Mouse (Mus musculus) B cell, adult 2 months (primary cell): Measurements from ENCODE around the gene Rrp1.

ENCODE experiments used
- DNase-seq, 2 experiments: peaks; one replicate each; pipeline ENCODE4 v3.0.0; 2022

Rrp1 gene

DNA sequence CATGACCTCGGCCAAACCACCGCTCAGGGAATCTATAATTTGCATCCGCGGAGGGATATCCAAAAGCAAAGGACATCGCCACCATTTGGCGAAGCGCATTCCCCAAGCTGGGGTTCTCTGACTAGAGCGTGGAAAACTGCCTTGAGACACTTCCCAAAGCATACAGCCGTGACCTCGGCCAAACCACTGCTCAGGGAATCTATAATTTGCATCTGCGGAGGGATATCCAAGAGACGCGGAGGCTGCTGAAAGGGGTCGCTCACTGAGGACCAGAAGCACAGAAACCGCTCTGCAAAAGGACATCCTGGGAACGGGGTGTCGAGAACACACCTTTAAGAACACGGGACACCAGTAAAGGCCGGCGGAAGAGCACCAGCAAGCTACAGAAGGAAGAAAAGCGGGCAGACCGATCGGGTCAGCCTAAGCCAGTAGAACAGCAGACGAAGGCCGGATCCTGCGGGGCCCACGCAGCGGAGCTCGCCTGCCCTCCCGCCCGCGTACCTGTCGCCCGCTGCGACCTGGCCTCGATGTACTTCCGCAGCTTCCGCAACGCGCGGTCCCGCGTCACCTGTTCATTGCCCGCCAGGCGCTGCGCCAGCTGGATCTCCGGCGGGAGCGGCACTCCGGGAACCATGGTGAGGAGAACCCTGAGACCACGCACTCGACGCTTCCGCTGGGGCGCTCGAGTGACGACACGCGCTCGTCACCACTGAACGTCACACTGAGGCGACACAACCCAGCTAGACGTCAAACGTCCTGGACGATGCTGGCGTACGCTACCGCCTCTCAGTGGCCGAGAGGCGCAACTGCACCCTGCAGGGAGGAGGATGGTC lies at the start of gene Rrp1:
Gene Rrp1, minus strand, starts transcription at position 725 of the 833 bp plus-strand sequence.
- peak; percentile 98 for DNase-seq

- DNase-seq: peak; percentile 52 to 57
Measured at GRCm38 (mm10) chr10:78461767-78462166, 48.9 kb upstream of the Rrp1 start.

GRCm38 (mm10) chr10:78460463-78460862 lies 47.6 kb upstream of the Rrp1 start:
- DNase-seq: no peak

- DNase-seq: no peak
Measured at GRCm38 (mm10) chr10:78458348-78459111, 45.7 kb upstream of the Rrp1 start.

- peak; percentile 61 to 64 for DNase-seq
Measured at GRCm38 (mm10) chr10:78457495-78458347, 44.9 kb upstream of the Rrp1 start.

- DNase-seq: no peak
Measured at GRCm38 (mm10) chr10:78456696-78457095, 43.9 kb upstream of the Rrp1 start.

DNA sequence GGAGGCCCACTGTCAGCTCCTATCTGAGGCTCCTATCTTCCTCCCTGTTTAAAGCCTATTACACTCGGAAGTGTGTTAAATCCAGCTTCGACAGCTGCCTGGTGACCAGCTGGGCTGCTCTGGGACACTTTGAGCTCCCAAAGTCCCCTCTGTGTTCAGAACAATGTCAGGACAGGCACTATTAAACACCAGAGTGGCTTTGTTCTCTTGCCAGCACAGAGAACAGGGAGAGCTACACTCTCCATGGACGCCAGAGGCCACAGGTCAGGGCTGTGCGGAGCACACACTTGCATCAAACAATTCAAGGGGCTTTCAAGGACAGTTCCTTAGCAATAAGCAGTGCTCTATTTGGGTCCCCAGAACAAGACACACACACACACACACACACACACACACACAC lies 39.8 kb upstream of the Rrp1 start:
- no peak for DNase-seq

DNA sequence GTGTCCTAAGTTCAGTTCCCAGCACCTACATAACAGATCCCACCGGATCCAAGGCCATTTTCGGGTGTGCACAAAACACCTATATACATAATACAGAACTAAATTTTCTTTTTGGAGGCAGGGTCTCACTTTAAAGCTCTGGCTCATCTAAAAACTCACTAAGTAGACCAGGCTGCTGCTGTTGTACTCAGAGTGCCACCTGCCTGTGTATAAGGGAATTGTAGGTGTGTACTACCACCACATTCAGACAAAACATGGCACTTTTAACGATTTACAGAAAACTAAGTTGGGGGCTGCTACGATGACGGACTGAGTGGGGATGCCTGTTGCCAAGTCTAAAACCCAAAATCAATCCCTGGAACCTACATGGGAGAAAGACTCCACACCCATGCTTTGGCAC lies 37.9 kb upstream of the Rrp1 start:
- no peak for DNase-seq

- DNase-seq: no peak
Measured at GRCm38 (mm10) chr10:78447396-78447795, 34.6 kb upstream of the Rrp1 start.

- no peak for DNase-seq
Measured at GRCm38 (mm10) chr10:78446195-78446594, 33.4 kb upstream of the Rrp1 start.

GRCm38 (mm10) chr10:78442292-78442691 lies 29.4 kb upstream of the Rrp1 start:
- DNase-seq: no peak

GRCm38 (mm10) chr10:78441606-78442005 lies 28.8 kb upstream of the Rrp1 start:
- no peak for DNase-seq

DNA sequence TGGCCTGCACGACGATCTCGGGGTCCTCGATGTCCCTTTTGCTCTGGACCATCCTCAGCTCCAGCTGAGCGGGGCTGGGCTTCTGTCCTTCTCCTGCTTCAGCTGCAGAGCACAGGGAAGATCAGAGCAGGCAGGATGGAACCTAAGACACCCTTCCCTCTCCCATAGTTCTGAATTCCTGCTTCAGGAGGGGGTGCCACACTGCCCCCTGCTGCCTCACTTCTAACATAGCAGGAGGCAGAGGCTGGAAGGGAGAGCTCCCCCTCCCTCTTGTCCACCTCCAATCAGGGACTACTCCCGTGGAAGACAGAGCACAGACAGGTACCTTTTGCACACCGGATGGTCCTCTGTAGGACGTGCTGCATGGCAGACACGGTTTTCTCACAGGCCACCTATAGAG lies 28.0 kb upstream of the Rrp1 start:
- DNase-seq: peak; percentile 51 to 53

DNA sequence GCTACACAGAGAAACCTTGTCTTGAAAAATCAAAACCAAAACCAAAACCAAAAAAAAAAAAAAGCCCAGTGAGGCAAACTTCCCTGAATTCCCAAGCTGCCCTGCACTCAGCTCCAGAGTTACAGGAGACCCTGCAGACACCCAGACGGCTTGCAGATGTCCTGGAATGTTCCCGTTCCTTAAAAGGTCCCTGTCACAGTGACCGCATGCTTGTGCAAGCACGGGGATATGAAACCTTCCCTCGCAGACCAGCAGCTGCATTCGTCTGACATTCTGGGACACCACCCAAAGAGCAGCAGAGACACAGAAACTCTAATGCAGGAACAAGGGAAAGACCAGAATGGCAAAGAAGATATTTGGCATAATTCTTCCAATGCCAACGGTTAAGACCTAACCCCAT lies 27.1 kb upstream of the Rrp1 start:
- no peak for DNase-seq

DNA sequence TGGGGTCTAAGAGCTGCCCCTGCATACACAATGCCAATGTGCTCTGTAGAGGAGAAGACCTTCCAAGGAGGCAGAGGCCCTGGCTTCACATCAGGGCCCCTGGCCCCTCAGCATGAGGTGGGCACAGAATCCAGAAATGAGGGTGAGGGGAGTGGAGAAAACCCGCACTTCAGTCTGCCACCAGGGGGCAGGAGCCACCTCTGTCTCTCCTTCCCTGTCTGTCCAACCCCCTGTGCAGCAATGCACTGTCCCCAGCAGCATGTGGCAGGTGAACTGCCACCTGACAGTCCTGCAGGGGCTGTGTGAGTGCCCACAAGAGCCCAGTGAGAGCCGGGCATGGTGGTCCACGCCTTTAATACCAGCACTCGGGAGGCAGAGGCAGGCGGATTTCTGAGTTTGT lies 26.7 kb upstream of the Rrp1 start:
- peak; percentile 45 to 49 for DNase-seq

- DNase-seq: peak; percentile 93 to 94
Measured at GRCm38 (mm10) chr10:78438094-78438493, 25.3 kb upstream of the Rrp1 start.

DNA sequence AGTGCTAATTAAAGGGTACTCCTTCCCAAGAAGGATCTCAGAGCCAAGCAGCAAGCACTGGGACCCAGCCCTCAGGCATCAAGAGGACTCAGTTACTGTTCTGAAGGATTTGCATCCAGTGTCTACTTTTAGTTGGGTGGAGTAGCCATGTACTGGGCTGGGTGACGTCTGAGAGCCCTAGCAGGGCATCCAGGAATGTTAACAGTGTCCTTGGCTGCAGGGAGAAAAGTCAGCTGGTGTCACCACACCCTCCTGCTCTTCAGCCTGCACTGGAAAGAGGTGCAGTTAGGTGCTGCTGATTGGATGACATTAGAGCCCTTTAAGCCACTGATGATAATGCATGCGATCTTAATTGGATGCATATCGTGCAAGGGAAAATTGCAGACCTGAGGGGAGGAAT lies 20.0 kb upstream of the Rrp1 start:
- no peak for DNase-seq

DNA sequence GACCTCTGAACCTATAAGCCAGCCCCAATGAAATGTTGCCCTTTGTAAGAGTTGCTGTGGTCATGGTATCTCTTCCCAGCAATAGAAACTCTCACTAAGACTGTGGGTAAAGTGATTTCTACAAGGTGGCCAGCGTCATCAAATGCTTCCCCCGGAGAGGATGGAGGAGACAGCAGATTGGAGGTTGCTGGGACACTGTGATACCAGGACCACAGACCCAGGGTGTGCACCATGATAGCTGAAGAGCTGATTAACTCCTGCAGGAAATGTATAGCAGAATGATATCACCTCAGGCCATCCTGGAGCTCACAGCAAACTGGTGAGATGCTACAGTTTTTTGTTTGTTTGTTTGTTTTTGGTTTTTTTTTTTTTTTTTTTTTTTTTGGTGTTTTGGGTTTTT lies 16.9 kb upstream of the Rrp1 start:
- no peak for DNase-seq

DNA sequence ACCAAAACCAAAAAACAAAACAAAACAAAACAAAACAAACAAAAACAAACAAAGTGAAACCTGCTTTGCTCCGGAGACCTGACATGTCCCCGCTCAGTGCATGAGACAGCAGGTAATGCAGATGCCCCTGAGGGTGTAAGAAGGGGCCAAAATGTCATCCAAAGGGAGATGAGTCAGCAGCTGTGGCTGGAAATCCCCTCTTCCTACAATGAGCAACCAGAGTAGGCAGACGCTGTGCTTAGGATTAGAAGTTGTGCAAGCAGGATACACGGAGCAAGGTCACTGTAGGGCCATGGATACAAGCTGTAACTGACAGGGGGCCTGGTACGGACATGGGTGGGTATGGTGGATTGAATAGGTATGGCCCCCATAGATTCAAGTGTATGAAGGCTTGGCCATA lies 16.3 kb upstream of the Rrp1 start:
- DNase-seq: no peak

DNA sequence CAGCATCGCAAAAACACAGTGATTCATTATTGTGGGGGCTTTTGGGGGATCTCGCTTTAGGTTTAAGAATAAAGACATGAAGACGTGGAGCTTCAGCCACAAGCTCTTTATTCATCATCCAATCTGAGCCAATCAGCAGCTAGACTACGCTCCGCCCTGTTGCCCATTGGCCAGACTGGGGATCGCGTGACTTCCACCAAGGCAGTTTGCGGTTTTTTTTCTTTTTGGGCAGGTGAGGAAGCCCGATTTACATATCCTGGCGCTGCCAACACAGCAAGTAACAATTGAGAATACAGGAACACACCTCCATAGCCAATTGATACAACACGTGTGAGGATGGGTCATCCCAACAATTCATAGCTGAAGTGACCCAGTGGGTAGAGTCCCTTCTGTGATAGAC lies 15.2 kb upstream of the Rrp1 start:
- no peak for DNase-seq

GRCm38 (mm10) chr10:78426117-78426735 lies 13.4 kb upstream of the Rrp1 start:
- peak; percentile 63 to 69 for DNase-seq

- DNase-seq: peak; percentile 91 to 92
Measured at GRCm38 (mm10) chr10:78425181-78426041, 12.6 kb upstream of the Rrp1 start, which contains the start of gene Cstb. Gene Cstb, plus strand, starts transcription at chr10:78425669.
